Mouse (Mus musculus) MN1 (cell line): ENCODE measurements around the gene Gm20662.
A peak's percentile ranks its signal among the peaks of the same experiment; 100 is the strongest.
"Not testable (repeated sequence)": the region's sequence is repeated elsewhere in the genome, so short reads cannot be mapped to it uniquely, and the experiment has no call there.

Experiments used
- DNase-seq: peaks from one replicate; pipeline ENCODE4 v3.0.0-alpha.2; 2016; ENCODE audit warnings: low spot score

Gene Gm20662

GRCm38 (mm10) chr9:108010385-108010784 is 14.2 kb downstream of the Gm20662 start:
- no peak for DNase-seq

GRCm38 (mm10) chr9:108013577-108013976 is 17.4 kb downstream of the Gm20662 start:
- not testable (repeated sequence) for DNase-seq

GRCm38 (mm10) chr9:108017127-108017526 is 21.0 kb downstream of the Gm20662 start:
- no peak for DNase-seq

GRCm38 (mm10) chr9:108020741-108021140 is 24.6 kb downstream of the Gm20662 start:
- DNase-seq, result no peak

GRCm38 (mm10) chr9:108023216-108023615 is 27.1 kb downstream of the Gm20662 start:
- no peak for DNase-seq

GRCm38 (mm10) chr9:108026584-108026983 is 30.4 kb downstream of the Gm20662 start:
- no peak for DNase-seq

- DNase-seq, result no peak
Observed at GRCm38 (mm10) chr9:108027867-108028266, 31.7 kb downstream of the Gm20662 start.

- DNase-seq, result no peak
Observed at GRCm38 (mm10) chr9:108032126-108032525, 36.0 kb downstream of the Gm20662 start.

GRCm38 (mm10) chr9:108035331-108036156 is 39.4 kb downstream of the Gm20662 start:
- DNase-seq, result no peak

- no peak for DNase-seq
Observed at GRCm38 (mm10) chr9:108044751-108045492, 48.8 kb downstream of the Gm20662 start.

GRCm38 (mm10) chr9:108046582-108046981 is 50.4 kb downstream of the Gm20662 start:
- DNase-seq, result no peak

GRCm38 (mm10) chr9:108047601-108048565 is 51.7 kb downstream of the Gm20662 start:
- DNase-seq, result no peak

GRCm38 (mm10) chr9:108048566-108048955 is 52.4 kb downstream of the Gm20662 start:
- DNase-seq, result peak; percentile 44

GRCm38 (mm10) chr9:108049016-108049455 is 52.9 kb downstream of the Gm20662 start, which contains the start of gene Gmppb:
Gene Gmppb, plus strand, starts transcription at chr9:108049242.
- peak; percentile 97 for DNase-seq

- DNase-seq, result no peak
Observed at GRCm38 (mm10) chr9:108049561-108050251, 53.6 kb downstream of the Gm20662 start.

- DNase-seq, result no peak
Observed at GRCm38 (mm10) chr9:108051184-108051930, 55.2 kb downstream of the Gm20662 start.

GRCm38 (mm10) chr9:108051931-108052220 is 55.7 kb downstream of the Gm20662 start:
- DNase-seq, result no peak

- DNase-seq, result no peak
Observed at GRCm38 (mm10) chr9:108052411-108052810, 56.3 kb downstream of the Gm20662 start.

- peak; percentile 92 for DNase-seq
Observed at GRCm38 (mm10) chr9:108052885-108053664, 56.9 kb downstream of the Gm20662 start, which contains the start of gene Amigo3. Gene Amigo3, plus strand, starts transcription at chr9:108053159.
